Mouse (Mus musculus) myocyte (in vitro differentiated cells): ENCODE results near the gene Ak8. TPM values are rescaled to one million over a fixed set of nuclear protein-coding genes. Genes with fewer than 3 reads are reported as not detected.

Experiments used
- H3K27me3 ChIP-seq: one replicate; pipeline ENCODE4 v1.6.1; 2011; ENCODE audit not compliant: control insufficient read depth, insufficient read depth, insufficient read length
- H3K36me3 ChIP-seq: one replicate; pipeline ENCODE4 v1.6.1; 2011; ENCODE audit not compliant: control insufficient read depth, insufficient read depth
- H3K4me2 ChIP-seq: one replicate; pipeline ENCODE4 v1.6.1; 2011; ENCODE audit warnings: low read depth, control low read depth
- H3K4me3 ChIP-seq: one replicate; pipeline ENCODE4 v1.5.1; 2011; ENCODE audit warnings: mild to moderate bottlenecking, control low read depth, moderate library complexity
- H3K79me2 ChIP-seq: one replicate; pipeline ENCODE4 v1.6.1; 2011; ENCODE audit not compliant: control insufficient read depth, insufficient read depth
- H3ac ChIP-seq: one replicate; pipeline ENCODE4 v1.6.1; 2011; ENCODE audit not compliant: control insufficient read depth, insufficient read length
- CEBPB ChIP-seq: IDR thresholded peaks from 2 replicates; pipeline ENCODE4 v1.6.1; 2011; ENCODE audit warnings: mild to moderate bottlenecking, moderate library complexity; ENCODE audit not compliant: poor library complexity, insufficient read depth, severe bottlenecking
- E2F4 ChIP-seq: IDR thresholded peaks from one replicate; pipeline ENCODE4 v1.6.1; 2011; ENCODE audit warnings: mild to moderate bottlenecking, control low read depth, moderate library complexity; ENCODE audit not compliant: insufficient read depth
- MAX ChIP-seq: IDR thresholded peaks from one replicate; pipeline ENCODE4 v1.6.1; 2011; ENCODE audit warnings: low read depth, mild to moderate bottlenecking, control low read depth
- MYOD1 ChIP-seq, 3 experiments: IDR thresholded peaks; one replicate each; pipeline ENCODE4 v1.6.1; 2011; ENCODE audit warnings: control low read depth in 2 of 3, low read depth in 2 of 3, mild to moderate bottlenecking in 2 of 3, moderate library complexity in 1 of 3; ENCODE audit not compliant: insufficient read length in 2 of 3, control insufficient read depth in 1 of 3
- MYOG ChIP-seq, 3 experiments: IDR thresholded peaks; one replicate each; pipeline ENCODE4 v1.6.1; 2011; ENCODE audit warnings: control low read depth in 2 of 3, low read depth in 2 of 3, mild to moderate bottlenecking in 2 of 3; ENCODE audit not compliant: insufficient read length in 2 of 3, control insufficient read depth in 1 of 3, insufficient read depth in 1 of 3
- POLR2A ChIP-seq: IDR thresholded peaks from one replicate; pipeline ENCODE4 v1.6.1; 2011; ENCODE audit warnings: low read depth, mild to moderate bottlenecking, control low read depth, moderate library complexity; ENCODE audit not compliant: insufficient read length
- POLR2AphosphoS2 ChIP-seq: IDR thresholded peaks from one replicate; pipeline ENCODE4 v1.6.1; 2011; ENCODE audit warnings: low read depth, control low read depth; ENCODE audit not compliant: insufficient read length
- REST ChIP-seq: IDR thresholded peaks from one replicate; pipeline ENCODE4 v1.6.1; 2011; ENCODE audit warnings: mild to moderate bottlenecking, control low read depth, moderate library complexity; ENCODE audit not compliant: insufficient read depth, insufficient read length
- SRF ChIP-seq: IDR thresholded peaks from one replicate; pipeline ENCODE4 v1.6.1; 2011; ENCODE audit warnings: low read depth; ENCODE audit not compliant: control insufficient read depth, insufficient read length
- TCF12 ChIP-seq: IDR thresholded peaks from one replicate; pipeline ENCODE4 v1.6.1; 2011; ENCODE audit warnings: mild to moderate bottlenecking, control low read depth; ENCODE audit not compliant: poor library complexity, insufficient read depth, severe bottlenecking
- TCF3 ChIP-seq: IDR thresholded peaks from one replicate; pipeline ENCODE4 v1.6.1; 2011; ENCODE audit warnings: low read depth, control low read depth; ENCODE audit not compliant: insufficient read length
- USF1 ChIP-seq: IDR thresholded peaks from one replicate; pipeline ENCODE4 v1.6.1; 2011; ENCODE audit warnings: low read depth, mild to moderate bottlenecking, control low read depth, moderate library complexity
- polyA plus RNA-seq: library from polyadenylated mRNA; unstranded; fragments of >200 nt; fragmentation: generic; extraction: Trizol; gene quantifications from one replicate; pipeline ENCODE4 v1.2.1, GENCODE M21; 2012; ENCODE audit warnings: missing spikeins

Gene Ak8
- polyA plus RNA-seq, 1 experiment: 0.59 TPM

- Histone ChIP-seq H3K4me2 (no peak overlapping the region), H3K36me3 (peaks cover 54% of the 10 kb centered on the region), H3K79me2 (no peaks in the 10 kb centered on the region), H3K27me3 (no peaks in the 10 kb centered on the region), H3ac (no peak overlapping the region), H3K4me3 (no peak overlapping the region)
- TF ChIP-seq MAX (no peak), E2F4 (no peak), POLR2A (no peak), REST (no peak)
Observed at GRCm38 (mm10) chr2:28681718-28682117, 18.2 kb upstream of the Ak8 start.

- H3ac ChIP-seq: no peak overlapping the region
- peaks cover 24% of the 10 kb centered on the region for H3K36me3 ChIP-seq
- no peaks in the 10 kb centered on the region for H3K27me3 ChIP-seq
- H3K4me2 ChIP-seq: no peak overlapping the region
- H3K79me2 ChIP-seq: no peaks in the 10 kb centered on the region
- TF ChIP-seq POLR2A (no peak), TCF3 (no peak), TCF12 (no peak), MAX (no peak), REST (no peak), USF1 (no peak), CEBPB (no peak), MYOD1 (IDR thresholded peaks at IDR 0.05; ENCODE audit: control insufficient read depth in 1 of 3, insufficient read length in 2 of 3, low read depth in 2 of 3) (no peak), E2F4 (no peak), POLR2AphosphoS2 (no peak), MYOG (IDR thresholded peaks at IDR 0.05; ENCODE audit: control insufficient read depth in 1 of 3, insufficient read depth in 1 of 3, insufficient read length in 2 of 3, low read depth in 2 of 3) (no peak), SRF (no peak)
- H3K4me3 ChIP-seq: no peak overlapping the region
Observed at GRCm38 (mm10) chr2:28685895-28686294, 14.1 kb upstream of the Ak8 start.

GRCm38 (mm10) chr2:28688431-28688830 is 11.5 kb upstream of the Ak8 start:
- Histone ChIP-seq H3ac (no peak overlapping the region), H3K4me3 (no peak overlapping the region), H3K79me2 (no peaks in the 10 kb centered on the region), H3K36me3 (peaks cover 5% of the 10 kb centered on the region), H3K4me2 (no peak overlapping the region), H3K27me3 (no peaks in the 10 kb centered on the region)
- no peak for TF ChIP-seq POLR2AphosphoS2
- no peak for TF ChIP-seq TCF12
- no peak for TF ChIP-seq MYOD1 (IDR thresholded peaks at IDR 0.05; ENCODE audit: control insufficient read depth in 1 of 3, insufficient read length in 2 of 3, low read depth in 2 of 3)
- no peak for TF ChIP-seq SRF
- TF ChIP-seq CEBPB: no peak
- TF ChIP-seq POLR2A: no peak
- TF ChIP-seq E2F4: no peak
- no peak for TF ChIP-seq REST
- no peak for TF ChIP-seq MYOG (IDR thresholded peaks at IDR 0.05; ENCODE audit: control insufficient read depth in 1 of 3, insufficient read depth in 1 of 3, insufficient read length in 2 of 3, low read depth in 2 of 3)
- TF ChIP-seq USF1: no peak
- no peak for TF ChIP-seq TCF3
- TF ChIP-seq MAX: no peak

GRCm38 (mm10) chr2:28692692-28693091 is 7.3 kb upstream of the Ak8 start:
- Histone ChIP-seq H3K27me3 (peaks cover 5% of the 10 kb centered on the region), H3K4me2 (no peak overlapping the region)
- TF ChIP-seq CEBPB: no peak
- no peak for TF ChIP-seq TCF3

GRCm38 (mm10) chr2:28698566-28698965 is 1.4 kb upstream of the Ak8 start:
- TF ChIP-seq MAX: no peak
- no peak for TF ChIP-seq TCF12
- no peak for TF ChIP-seq E2F4
- no peak for TF ChIP-seq CEBPB
- TF ChIP-seq USF1: no peak
- TF ChIP-seq POLR2A: no peak
- no peak for TF ChIP-seq TCF3
- no peak for TF ChIP-seq POLR2AphosphoS2
- no peak for TF ChIP-seq MYOD1 (IDR thresholded peaks at IDR 0.05; ENCODE audit: control insufficient read depth in 1 of 3, insufficient read length in 2 of 3, low read depth in 2 of 3)
- no peak for TF ChIP-seq REST
- TF ChIP-seq SRF: no peak
- TF ChIP-seq MYOG (IDR thresholded peaks at IDR 0.05; ENCODE audit: control insufficient read depth in 1 of 3, insufficient read depth in 1 of 3, insufficient read length in 2 of 3, low read depth in 2 of 3): no peak
- Histone ChIP-seq H3K4me2 (no peak overlapping the region), H3K79me2 (no peaks in the 10 kb centered on the region)

More at GRCm38 (mm10) chr2:28692692-28693091, 7.3 kb upstream of the Ak8 start:
- Histone ChIP-seq H3K4me3 (no peak overlapping the region), H3ac (no peak overlapping the region), H3K79me2 (no peaks in the 10 kb centered on the region), H3K36me3 (no peaks in the 10 kb centered on the region)

More at GRCm38 (mm10) chr2:28698566-28698965, 1.4 kb upstream of the Ak8 start:
- Histone ChIP-seq H3K27me3 (peaks cover 15% of the 10 kb centered on the region), H3K36me3 (no peaks in the 10 kb centered on the region), H3ac (no peak overlapping the region), H3K4me3 (no peak overlapping the region)
